Mouse (Mus musculus) 3134 (cell line): Measurements from ENCODE around the gene Gm6358.
"Not testable (repeated sequence)": the region's sequence is repeated elsewhere in the genome, so short reads cannot be mapped to it uniquely, and the experiment has no call there.

Source experiments
- DNase-seq: peaks from one replicate; pipeline ENCODE4 v3.0.0-alpha.2; 2011; ENCODE audit warnings: low spot score; ENCODE audit not compliant: insufficient read length; ENCODE audit errors: extremely low read depth

The Gm6358 gene

GRCm38 (mm10) chr16:89140551-89140950 lies at the start of gene Gm6358:
TSS of gene Gm6358 (plus strand) at chr16:89140851.
- DNase-seq, result no peak

DNA sequence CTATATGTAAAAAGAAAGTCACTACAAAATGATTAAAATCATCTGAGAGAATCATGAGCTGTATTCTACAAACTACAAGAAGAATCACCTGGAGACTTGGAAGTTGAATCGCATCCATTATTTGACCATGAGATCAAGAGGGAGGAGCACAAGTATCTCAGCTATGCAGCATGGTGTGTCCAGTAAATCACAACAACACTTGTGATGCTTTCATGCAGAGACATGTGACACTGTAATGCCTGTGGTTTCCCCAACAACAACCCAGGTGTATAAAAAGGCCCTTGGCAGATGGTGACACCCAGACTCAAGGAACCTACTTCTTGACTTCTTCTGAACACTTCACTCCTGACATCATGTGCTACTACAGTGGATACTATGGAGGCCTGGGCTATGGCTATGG lies 10.1 kb downstream of the Gm6358 start, which contains the start of gene Gm10061:
Gene Gm10061 (plus strand): TSS at position 301 of the 400 bp plus-strand sequence.
- DNase-seq, result no peak

DNA sequence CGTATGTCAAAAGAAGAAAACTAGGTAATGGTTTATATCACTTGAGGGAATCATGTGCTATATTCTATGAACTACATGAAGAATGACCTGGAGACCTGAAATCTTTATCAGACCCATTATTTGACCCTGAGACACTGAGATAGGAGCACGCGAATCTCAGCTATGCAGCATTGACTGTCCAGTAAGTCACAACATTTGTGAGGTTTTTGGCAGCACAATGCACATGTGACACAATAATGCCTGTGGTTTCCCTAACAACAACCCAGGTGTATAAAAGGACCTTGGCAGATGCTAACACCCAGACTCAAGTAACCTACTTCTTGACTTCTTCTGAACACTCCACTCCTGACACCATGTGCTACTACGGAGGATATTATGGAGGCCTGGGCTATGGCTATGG lies 17.0 kb downstream of the Gm6358 start, which contains the start of gene Gm9789:
Gene Gm9789 (plus strand): TSS at position 301 of the 400 bp plus-strand sequence.
- DNase-seq, result no peak

- not testable (repeated sequence) for DNase-seq
These were observed 28.5 kb downstream of the Gm6358 start, which contains the start of gene Gm7735 for GRCm38 (mm10) chr16:89169190-89169589. TSS of gene Gm7735 (plus strand) at chr16:89169490.

DNA sequence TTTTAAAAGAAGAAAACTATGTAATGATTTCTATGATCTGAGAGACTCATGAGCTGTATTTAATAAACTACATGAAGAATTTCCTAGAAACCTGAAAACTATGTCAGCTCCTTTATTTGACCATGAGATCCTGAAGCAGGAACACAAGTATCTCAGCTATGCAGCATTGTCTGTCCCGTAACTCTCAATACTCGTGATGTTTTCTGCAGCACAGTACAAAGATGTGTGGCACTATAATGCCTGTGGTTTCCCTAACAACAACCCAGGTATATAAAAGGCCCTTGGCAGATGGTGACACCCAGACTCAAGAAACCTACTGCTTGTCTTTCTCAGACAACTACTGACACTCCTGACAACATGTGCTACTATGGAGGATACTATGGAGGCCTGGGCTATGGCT lies 33.8 kb downstream of the Gm6358 start, which contains the start of gene 1110057P08Rik:
Gene 1110057P08Rik (plus strand): TSS at position 301 of the 400 bp plus-strand sequence.
- no peak for DNase-seq

DNA sequence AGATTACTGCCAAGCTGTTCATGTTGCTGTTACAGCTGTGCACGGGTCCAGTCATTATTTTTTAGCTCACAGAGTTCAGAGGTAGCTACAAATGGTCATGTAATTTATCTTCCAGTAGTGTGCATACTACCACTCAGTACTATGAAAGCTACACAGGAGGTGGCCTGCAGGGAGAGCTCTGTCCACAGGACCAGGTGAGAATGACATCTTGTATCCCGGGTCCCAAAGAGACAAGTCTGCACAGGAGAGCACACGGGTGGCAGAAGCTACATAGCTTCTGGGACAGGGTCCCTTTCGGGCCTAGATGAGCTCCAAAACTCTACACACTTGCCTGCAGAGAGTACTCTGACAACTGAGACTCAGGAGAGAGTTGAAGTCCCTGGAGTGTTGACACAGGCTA lies 48.0 kb downstream of the Gm6358 start:
- DNase-seq, result no peak
